Mouse (Mus musculus): Measurements from ENCODE around the gene Ntng1. TPM values are rescaled to one million over a fixed set of nuclear protein-coding genes. Genes with fewer than 3 reads are reported as not detected.

Ntng1 gene
- polyA plus RNA-seq, 1 experiment: 0.05 TPM

DNA sequence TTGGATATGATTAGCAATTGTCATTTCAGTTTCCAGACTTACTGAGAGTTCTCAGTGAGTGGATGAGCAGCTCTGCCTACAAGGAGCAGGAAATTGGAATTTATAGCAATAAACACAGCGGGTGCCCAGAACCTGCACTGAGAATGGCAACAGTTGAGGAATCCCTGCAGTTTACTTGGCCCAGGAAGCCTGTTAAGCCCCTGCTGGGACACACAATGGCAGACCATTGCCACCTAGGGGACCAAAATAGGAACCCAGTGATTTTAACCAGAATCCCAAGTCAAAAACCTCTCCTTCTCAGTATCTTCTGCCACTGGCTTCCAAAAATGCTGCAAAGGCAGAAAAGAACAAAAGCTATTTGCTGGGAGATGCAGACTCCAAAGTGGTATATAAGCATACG is 37.8 kb downstream of the Ntng1 start:
- WGBS: 70% methylated on average over 2 of the region's 2 CpGs
- H3K27ac ChIP-seq (ENCODE audit: insufficient read depth, low read length): no peak overlapping the region
- H3K27me3 ChIP-seq (ENCODE audit: control insufficient read depth, insufficient read depth, low read length): no peaks in the 10 kb centered on the region
- no peak for TF ChIP-seq POLR2A (IDR thresholded peaks at IDR 0.05; ENCODE audit: low read depth, low read length)
- TF ChIP-seq CTCF (IDR thresholded peaks at IDR 0.05; ENCODE audit: extremely low read depth, insufficient read depth, insufficient read length, insufficient replicate concordance): no peak
- DNase-seq (ENCODE audit: low read depth in 1 of 2, low spot score in 2 of 2): no peak
- H3K36me3 ChIP-seq (ENCODE audit: control insufficient read depth, insufficient read depth, low read length): no peaks in the 10 kb centered on the region
- no peak overlapping the region for H3K4me3 ChIP-seq (ENCODE audit: extremely low read depth, insufficient read depth, insufficient read length)
- no peaks in the 10 kb centered on the region for H3K4me1 ChIP-seq (ENCODE audit: control insufficient read depth, insufficient read depth, insufficient read length)

- 83% methylated on average over 2 of the region's 2 CpGs for WGBS
- no peak for TF ChIP-seq CTCF (IDR thresholded peaks at IDR 0.05; ENCODE audit: extremely low read depth, insufficient read depth, insufficient read length, insufficient replicate concordance)
- no peak for TF ChIP-seq POLR2A (IDR thresholded peaks at IDR 0.05; ENCODE audit: low read depth, low read length)
- no peaks in the 10 kb centered on the region for H3K4me1 ChIP-seq (ENCODE audit: control insufficient read depth, insufficient read depth, insufficient read length)
Measured at GRCm38 (mm10) chr3:110094407-110094806, 49.4 kb downstream of the Ntng1 start.

GRCm38 (mm10) chr3:110094003-110094402 is 49.8 kb downstream of the Ntng1 start:
- 78% methylated on average over 3 of the region's 3 CpGs for WGBS
- H3K4me1 ChIP-seq (ENCODE audit: control insufficient read depth, insufficient read depth, insufficient read length): no peaks in the 10 kb centered on the region
- no peak overlapping the region for H3K4me3 ChIP-seq (ENCODE audit: extremely low read depth, insufficient read depth, insufficient read length)
- no peak overlapping the region for H3K27ac ChIP-seq (ENCODE audit: insufficient read depth, low read length)
- TF ChIP-seq CTCF (IDR thresholded peaks at IDR 0.05; ENCODE audit: extremely low read depth, insufficient read depth, insufficient read length, insufficient replicate concordance): no peak
- no peak for TF ChIP-seq POLR2A (IDR thresholded peaks at IDR 0.05; ENCODE audit: low read depth, low read length)
- H3K27me3 ChIP-seq (ENCODE audit: control insufficient read depth, insufficient read depth, low read length): no peaks in the 10 kb centered on the region
- H3K36me3 ChIP-seq (ENCODE audit: control insufficient read depth, insufficient read depth, low read length): no peaks in the 10 kb centered on the region
- no peak for DNase-seq (ENCODE audit: low read depth in 1 of 2, low spot score in 2 of 2)

More at GRCm38 (mm10) chr3:110094407-110094806, 49.4 kb downstream of the Ntng1 start:
- H3K27ac ChIP-seq (ENCODE audit: insufficient read depth, low read length): no peak overlapping the region
- no peak overlapping the region for H3K4me3 ChIP-seq (ENCODE audit: extremely low read depth, insufficient read depth, insufficient read length)
- DNase-seq (ENCODE audit: low read depth in 1 of 2, low spot score in 2 of 2): no peak
- H3K27me3 ChIP-seq (ENCODE audit: control insufficient read depth, insufficient read depth, low read length): no peaks in the 10 kb centered on the region
- H3K36me3 ChIP-seq (ENCODE audit: control insufficient read depth, insufficient read depth, low read length): no peaks in the 10 kb centered on the region

- 93% methylated on average over 3 of the region's 3 CpGs for WGBS
- Histone ChIP-seq H3K27ac (ENCODE audit: insufficient read depth, low read length) (no peak overlapping the region), H3K4me3 (ENCODE audit: extremely low read depth, insufficient read depth, insufficient read length) (no peak overlapping the region), H3K27me3 (ENCODE audit: control insufficient read depth, insufficient read depth, low read length) (no peaks in the 10 kb centered on the region), H3K4me1 (ENCODE audit: control insufficient read depth, insufficient read depth, insufficient read length) (no peaks in the 10 kb centered on the region), H3K36me3 (ENCODE audit: control insufficient read depth, insufficient read depth, low read length) (no peaks in the 10 kb centered on the region)
- no peak for DNase-seq (ENCODE audit: low read depth in 1 of 2, low spot score in 2 of 2)
- no peak for TF ChIP-seq CTCF (IDR thresholded peaks at IDR 0.05; ENCODE audit: extremely low read depth, insufficient read depth, insufficient read length, insufficient replicate concordance)
- no peak for TF ChIP-seq POLR2A (IDR thresholded peaks at IDR 0.05; ENCODE audit: low read depth, low read length)
Measured at GRCm38 (mm10) chr3:110092521-110092920, 51.3 kb downstream of the Ntng1 start.

GRCm38 (mm10) chr3:110087189-110087588 is 56.6 kb downstream of the Ntng1 start:
- Histone ChIP-seq H3K4me3 (ENCODE audit: extremely low read depth, insufficient read depth, insufficient read length) (no peak overlapping the region), H3K4me1 (ENCODE audit: control insufficient read depth, insufficient read depth, insufficient read length) (no peaks in the 10 kb centered on the region), H3K27me3 (ENCODE audit: control insufficient read depth, insufficient read depth, low read length) (no peaks in the 10 kb centered on the region), H3K36me3 (ENCODE audit: control insufficient read depth, insufficient read depth, low read length) (no peaks in the 10 kb centered on the region), H3K27ac (ENCODE audit: insufficient read depth, low read length) (no peak overlapping the region)
- no peak for TF ChIP-seq CTCF (IDR thresholded peaks at IDR 0.05; ENCODE audit: extremely low read depth, insufficient read depth, insufficient read length, insufficient replicate concordance)
- TF ChIP-seq POLR2A (IDR thresholded peaks at IDR 0.05; ENCODE audit: low read depth, low read length): no peak
- 88% methylated on average over 6 of the region's 6 CpGs for WGBS
- no peak for DNase-seq (ENCODE audit: low read depth in 1 of 2, low spot score in 2 of 2)

DNA sequence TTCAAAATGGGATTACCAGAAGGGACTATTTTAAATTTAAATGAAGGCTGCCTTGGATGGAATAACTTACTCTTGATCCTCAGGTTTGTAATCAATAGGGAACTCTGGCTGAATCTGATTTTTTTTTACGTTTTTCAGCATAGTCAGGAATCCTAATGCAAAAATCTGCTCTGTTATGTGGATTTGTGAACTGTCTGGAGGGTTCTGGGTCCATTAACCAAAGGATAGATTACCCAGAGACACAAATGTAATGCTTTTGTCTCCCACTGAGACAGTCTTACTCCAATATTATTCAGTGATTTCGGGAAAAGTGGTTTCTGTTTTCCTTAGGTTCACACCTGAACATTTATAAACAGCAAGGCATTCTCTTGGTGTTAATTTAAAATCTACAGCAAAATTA is 58.5 kb downstream of the Ntng1 start:
- H3K4me1 ChIP-seq (ENCODE audit: control insufficient read depth, insufficient read depth, insufficient read length): no peaks in the 10 kb centered on the region
- 67% methylated on average over 2 of the region's 2 CpGs for WGBS
- no peak overlapping the region for H3K4me3 ChIP-seq (ENCODE audit: extremely low read depth, insufficient read depth, insufficient read length)
- no peaks in the 10 kb centered on the region for H3K27me3 ChIP-seq (ENCODE audit: control insufficient read depth, insufficient read depth, low read length)
- DNase-seq (ENCODE audit: low read depth in 1 of 2, low spot score in 2 of 2): no peak
- H3K36me3 ChIP-seq (ENCODE audit: control insufficient read depth, insufficient read depth, low read length): no peaks in the 10 kb centered on the region
- TF ChIP-seq CTCF (IDR thresholded peaks at IDR 0.05; ENCODE audit: extremely low read depth, insufficient read depth, insufficient read length, insufficient replicate concordance) (no peak), POLR2A (IDR thresholded peaks at IDR 0.05; ENCODE audit: low read depth, low read length) (no peak)
- no peak overlapping the region for H3K27ac ChIP-seq (ENCODE audit: insufficient read depth, low read length)

- Histone ChIP-seq H3K4me3 (ENCODE audit: extremely low read depth, insufficient read depth, insufficient read length) (no peak overlapping the region), H3K4me1 (ENCODE audit: control insufficient read depth, insufficient read depth, insufficient read length) (no peaks in the 10 kb centered on the region), H3K27me3 (ENCODE audit: control insufficient read depth, insufficient read depth, low read length) (no peaks in the 10 kb centered on the region), H3K36me3 (ENCODE audit: control insufficient read depth, insufficient read depth, low read length) (no peaks in the 10 kb centered on the region), H3K27ac (ENCODE audit: insufficient read depth, low read length) (no peak overlapping the region)
- 85% methylated on average over 6 of the region's 6 CpGs for WGBS
- TF ChIP-seq POLR2A (IDR thresholded peaks at IDR 0.05; ENCODE audit: low read depth, low read length) (no peak), CTCF (IDR thresholded peaks at IDR 0.05; ENCODE audit: extremely low read depth, insufficient read depth, insufficient read length, insufficient replicate concordance) (no peak)
- no peak for DNase-seq (ENCODE audit: low read depth in 1 of 2, low spot score in 2 of 2)
Measured at GRCm38 (mm10) chr3:110064709-110065256, 79.0 kb downstream of the Ntng1 start.
